31 mouse cellular contexts compared by ENCODE assay signal in the genomic region with DNA sequence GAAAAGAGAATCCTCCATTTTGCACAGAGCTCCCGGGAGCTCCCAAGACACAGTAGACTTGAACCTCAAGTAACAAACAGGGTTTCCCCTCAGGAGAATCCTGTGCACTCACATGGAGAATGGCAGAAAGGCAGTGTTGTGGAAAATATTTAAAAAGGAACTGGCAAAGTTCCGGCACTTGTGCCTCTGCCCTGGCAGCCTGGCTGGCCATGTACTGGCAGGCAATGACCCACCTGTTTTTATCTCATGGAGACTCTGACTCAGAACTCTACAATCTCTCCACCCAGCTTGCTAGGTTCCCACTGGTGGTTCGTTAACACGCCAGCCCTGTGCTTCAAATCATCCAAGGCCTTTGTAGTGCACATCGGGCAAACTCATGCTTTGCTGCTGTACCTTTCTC.
DNase-seq lines count a peak whose midpoint lies in the region; ATAC-seq and TF ChIP-seq lines count a peak whose summit lies in the region.
"Had no signal": no experiment of that assay in that cellular context is flagged by ENCODE, and none has a peak within 500 bp of the region (broad histone marks: within the 10 kb centered on the region; RNA-seq: fewer than 3 reads in every experiment).

No protein-coding gene starts in this region.

- WGBS in cerebellum, adult 2 months: 72% methylated on average over 5 of the region's 5 CpGs
- 91% methylated on average over 5 of the region's 5 CpGs for WGBS in forebrain, postnatal 0 days

- H3K9ac ChIP-seq in forebrain, postnatal 0 days: no peak overlapping the region
- H3K9ac ChIP-seq: embryonic facial prominence, embryonic 13.5 days; forebrain, embryonic 15.5 days; heart, embryonic 15.5 days; hindbrain, embryonic 12.5 days; intestine, embryonic 15.5 days; limb, embryonic 12.5 days; liver, embryonic 15.5 days; lung, embryonic 15.5 days; neural tube, embryonic 12.5 days had no signal

- H3K4me1 ChIP-seq in cerebellum, adult 2 months (ENCODE audit: control insufficient read depth, insufficient read depth, low read length): no peaks in the 10 kb centered on the region; the same call in 1 of the 2 replicates
- H3K4me1 ChIP-seq in forebrain, postnatal 0 days (ENCODE audit: insufficient read depth): no peaks in the 10 kb centered on the region
- H3K4me1 ChIP-seq: embryonic facial prominence, embryonic 13.5 days; forebrain, embryonic 10.5 days; forebrain, embryonic 15.5 days; heart, embryonic 15.5 days; hindbrain, embryonic 12.5 days; intestine, embryonic 15.5 days; limb, embryonic 12.5 days; liver, embryonic 15.5 days; lung, embryonic 15.5 days; neural tube, embryonic 12.5 days had no signal

- TF ChIP-seq POLR2A in cerebellum, adult 2 months (IDR thresholded peaks at IDR 0.05; ENCODE audit: borderline replicate concordance, insufficient read depth, low read length): no peak

- intact Hi-C loops in gastrocnemius, postnatal 36 days (cut with DNase I): no loop called here

- peak; percentile 12 for DNase-seq in testis, postnatal 10 days (ENCODE audit: low spot score)
- DNase-seq in testis, postnatal 14 days (ENCODE audit: low spot score): no peak
- peak; percentile 64 to 86 for DNase-seq in cerebellum, adult 2 months
- peak; percentile 58 to 72 for DNase-seq in cerebellum, postnatal 14 days
- DNase-seq in gastrocnemius, postnatal 36 days: no peak
- no peak for DNase-seq in forebrain, postnatal 0 days
- DNase-seq: adrenal gland, postnatal 10 days; gastrocnemius, adult 2 months; kidney, adult 2 months; kidney, postnatal 4 days; layer of hippocampus, adult 9-11 months; lung, postnatal 36 days; right cerebral cortex, adult 18-20 months; spleen, adult 18-20 months; thymus, postnatal 4 days had no signal

- no peak overlapping the region for H3K4me3 ChIP-seq in cerebellum, adult 2 months (replicated peaks; ENCODE audit: insufficient read depth, low read depth, low read length)
- H3K4me3 ChIP-seq in forebrain, postnatal 0 days (ENCODE audit: low read depth, low read length): no peak overlapping the region
- H3K4me3 ChIP-seq: embryonic facial prominence, embryonic 13.5 days; forebrain, embryonic 10.5 days; forebrain, embryonic 15.5 days; gastrocnemius, adult 2 months; heart, embryonic 15.5 days; hindbrain, embryonic 12.5 days; intestine, embryonic 15.5 days; limb, embryonic 12.5 days; liver, embryonic 15.5 days; lung, embryonic 15.5 days; myocyte; neural tube, embryonic 12.5 days had no signal

- H3K4me2 ChIP-seq in forebrain, postnatal 0 days (ENCODE audit: low read depth): no peak overlapping the region
- H3K4me2 ChIP-seq: embryonic facial prominence, embryonic 13.5 days; forebrain, embryonic 15.5 days; heart, embryonic 15.5 days; hindbrain, embryonic 12.5 days; intestine, embryonic 15.5 days; limb, embryonic 12.5 days; liver, embryonic 15.5 days; lung, embryonic 15.5 days; midbrain, embryonic 11.5 days; neural tube, embryonic 12.5 days had no signal

- no peak overlapping the region for H3K27ac ChIP-seq in cerebellum, adult 2 months (ENCODE audit: insufficient read depth, low read length)
- no peak overlapping the region for H3K27ac ChIP-seq in forebrain, postnatal 0 days (ENCODE audit: low read depth, low read length)
- H3K27ac ChIP-seq: embryonic facial prominence, embryonic 13.5 days; forebrain, embryonic 10.5 days; forebrain, embryonic 15.5 days; gastrocnemius, adult 2 months; heart, embryonic 15.5 days; hindbrain, embryonic 12.5 days; hindbrain, postnatal 0 days; intestine, embryonic 15.5 days; kidney, postnatal 0 days; limb, embryonic 12.5 days; liver, embryonic 15.5 days; lung, embryonic 15.5 days; neural tube, embryonic 12.5 days; stomach, postnatal 0 days had no signal

- ATAC-seq in forebrain, postnatal 0 days: no peak
- ATAC-seq: forebrain, embryonic 15.5 days; hindbrain, postnatal 0 days; intestine, embryonic 15.5 days had no signal

- H3K36me3 ChIP-seq in forebrain, postnatal 0 days (ENCODE audit: insufficient read depth): no peaks in the 10 kb centered on the region
- H3K36me3 ChIP-seq: embryonic facial prominence, embryonic 13.5 days; forebrain, embryonic 10.5 days; forebrain, embryonic 15.5 days; heart, embryonic 15.5 days; hindbrain, embryonic 12.5 days; intestine, embryonic 15.5 days; limb, embryonic 12.5 days; liver, embryonic 15.5 days; lung, embryonic 15.5 days; neural tube, embryonic 12.5 days had no signal

- H3K27me3 ChIP-seq in cerebellum, adult 2 months (ENCODE audit: control insufficient read depth, insufficient read depth, low read length): no peaks in the 10 kb centered on the region
- no peaks in the 10 kb centered on the region for H3K27me3 ChIP-seq in forebrain, postnatal 0 days (ENCODE audit: insufficient read depth, low read length)
- H3K27me3 ChIP-seq: CH12.LX; embryonic facial prominence, embryonic 13.5 days; forebrain, embryonic 15.5 days; heart, embryonic 15.5 days; hindbrain, embryonic 12.5 days; intestine, embryonic 15.5 days; limb, embryonic 12.5 days; liver, embryonic 15.5 days; lung, embryonic 15.5 days; neural tube, embryonic 12.5 days had no signal

- no peak for TF ChIP-seq CTCF in cerebellum, adult 2 months (IDR thresholded peaks at IDR 0.05; ENCODE audit: borderline replicate concordance, insufficient read depth, low read depth, low read length)
- no peak for TF ChIP-seq CTCF in forebrain, postnatal 0 days (IDR thresholded peaks at IDR 0.05; ENCODE audit: low read depth)

- peaks cover 4% of the 10 kb centered on the region; the same call in 1 of the 2 replicates for H3K9me3 ChIP-seq in forebrain, postnatal 0 days (ENCODE audit: low read length)
- H3K9me3 ChIP-seq: forebrain, embryonic 15.5 days; heart, embryonic 15.5 days; intestine, embryonic 15.5 days; liver, embryonic 15.5 days had no signal

Comparison
In these comparisons a context has a peak if more than half of its experiments do, and no peak if none do; other contexts are left out.
1. DNase-seq: peak in testis, postnatal 10 days (single experiment), cerebellum, adult 2 months (2 of 2) and cerebellum, postnatal 14 days (2 of 2); none in testis, postnatal 14 days (single experiment), gastrocnemius, postnatal 36 days (0 of 2) and forebrain, postnatal 0 days (single experiment).